Mouse (Mus musculus) forebrain, embryonic 15.5 days (tissue): ENCODE measurements at regions not wholly inside any gene's neighbourhood (a gene's known extent, or its start where the extent isn't known, plus 50 kb on each side); places are given as distances from the start of the nearest gene placed in this dataset.

Source experiments
- ATAC-seq: fragments of 200-750 bp; cut with Nextera tagmentation; replicated peaks from 2 replicates; pipeline ENCODE4 v1.8.0; 2017; ENCODE audit warnings: mild to moderate bottlenecking, moderate TSS enrichment, moderate library complexity
- H3K27ac ChIP-seq: fragments of 300-500 bp; sonication (generic); replicated peaks from 2 replicates; pipeline ENCODE4 v1.5.1; 2015; ENCODE audit warnings: mild to moderate bottlenecking, inconsistent platforms
- H3K27me3 ChIP-seq: fragments of 300-500 bp; sonication (generic); 2 replicates; pipeline ENCODE4 v1.6.1; 2015; ENCODE audit warnings: inconsistent platforms
- H3K36me3 ChIP-seq: fragments of 300-500 bp; sonication (generic); 2 replicates; pipeline ENCODE4 v1.6.1; 2015; ENCODE audit warnings: mild to moderate bottlenecking, inconsistent platforms
- H3K4me1 ChIP-seq: fragments of 300-500 bp; sonication (generic); 2 replicates; pipeline ENCODE4 v1.6.1; 2015; ENCODE audit warnings: inconsistent platforms
- H3K4me2 ChIP-seq: fragments of 300-500 bp; sonication (generic); replicated peaks from 2 replicates; pipeline ENCODE4 v1.6.1; 2015; ENCODE audit warnings: mild to moderate bottlenecking, inconsistent platforms
- H3K4me3 ChIP-seq: fragments of 300-500 bp; sonication (generic); 2 replicates; pipeline ENCODE4 v1.5.1; 2015; ENCODE audit warnings: mild to moderate bottlenecking, inconsistent platforms
- H3K9ac ChIP-seq: fragments of 300-500 bp; sonication (generic); replicated peaks from 2 replicates; pipeline ENCODE4 v1.6.1; 2015; ENCODE audit warnings: mild to moderate bottlenecking, inconsistent platforms
- H3K9me3 ChIP-seq: fragments of 300-500 bp; sonication (generic); 2 replicates; pipeline ENCODE4 v1.6.1; 2016; ENCODE audit warnings: inconsistent platforms
- WGBS: fragments of 180-500 bp; shearing (Covaris S2); methylation state at CpG from one replicate; pipeline ENCODE4 v1.1.7; 2015; ENCODE audit warnings: mixed read lengths; 5-methylcytosine and 5-hydroxymethylcytosine counted together

GRCm38 (mm10) chr2:128521701-128522443 is 69.1 kb upstream of the Spdye4c start:
- Histone ChIP-seq H3K36me3 (no peaks in the 10 kb centered on the region), H3K4me1 (no peaks in the 10 kb centered on the region), H3K9me3 (no peaks in the 10 kb centered on the region), H3K9ac (no peak overlapping the region), H3K4me3 (no peak overlapping the region), H3K4me2 (no peak overlapping the region), H3K27me3 (no peaks in the 10 kb centered on the region), H3K27ac (no peak overlapping the region)
- 77% methylated on average over 4 of the region's 4 CpGs for WGBS
- ATAC-seq, result no peak

DNA sequence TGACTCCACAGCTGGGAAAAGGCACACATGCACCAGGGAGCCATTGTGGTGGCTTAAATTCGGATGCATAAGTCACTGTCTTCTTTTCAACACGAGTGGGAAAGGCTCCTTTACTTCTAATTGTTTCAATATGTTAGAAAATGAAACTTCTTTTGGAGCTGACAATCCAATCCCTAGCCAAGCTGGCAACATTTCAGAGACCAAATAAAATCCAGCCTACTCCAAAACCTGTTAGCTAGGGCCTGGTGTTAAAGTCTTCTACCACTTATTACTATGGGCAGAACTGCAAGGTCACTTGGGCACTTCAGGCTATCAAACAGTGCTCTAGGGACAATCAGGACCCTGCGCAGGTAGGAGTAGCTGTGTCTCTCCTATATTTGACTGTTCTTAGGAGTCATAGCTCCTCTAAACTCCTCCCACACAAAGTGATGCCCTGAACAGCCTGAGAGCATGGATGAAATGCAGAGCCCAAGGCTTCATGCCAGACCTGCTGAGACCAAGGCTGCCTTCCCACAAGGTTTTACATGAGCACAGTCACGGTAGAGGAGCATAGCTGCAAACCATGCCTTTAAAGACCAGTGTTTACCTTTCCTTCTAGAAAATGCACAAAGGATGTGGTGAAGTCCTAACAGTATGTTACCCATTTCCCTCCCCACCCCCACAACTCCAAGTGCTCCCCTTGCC is 67.4 kb upstream of the Spdye4c start:
- Histone ChIP-seq H3K4me3 (no peak overlapping the region), H3K27me3 (no peaks in the 10 kb centered on the region), H3K4me2 (no peak overlapping the region), H3K36me3 (no peaks in the 10 kb centered on the region), H3K4me1 (no peaks in the 10 kb centered on the region), H3K9ac (no peak overlapping the region), H3K27ac (no peak overlapping the region), H3K9me3 (no peaks in the 10 kb centered on the region)
- WGBS, result 71% methylated on average over 4 of the region's 4 CpGs
- no peak for ATAC-seq

- WGBS, result 87% methylated on average over 2 of the region's 2 CpGs
- H3K4me3 ChIP-seq, result no peak overlapping the region
- H3K9ac ChIP-seq, result no peak overlapping the region
- no peaks in the 10 kb centered on the region for H3K9me3 ChIP-seq
- ATAC-seq, result no peak
- H3K27ac ChIP-seq, result no peak overlapping the region
- no peaks in the 10 kb centered on the region for H3K27me3 ChIP-seq
- no peaks in the 10 kb centered on the region for H3K36me3 ChIP-seq
- no peak overlapping the region for H3K4me2 ChIP-seq
- H3K4me1 ChIP-seq, result no peaks in the 10 kb centered on the region
Measured at GRCm38 (mm10) chr2:128526100-128526499, 64.9 kb upstream of the Spdye4c start.

DNA sequence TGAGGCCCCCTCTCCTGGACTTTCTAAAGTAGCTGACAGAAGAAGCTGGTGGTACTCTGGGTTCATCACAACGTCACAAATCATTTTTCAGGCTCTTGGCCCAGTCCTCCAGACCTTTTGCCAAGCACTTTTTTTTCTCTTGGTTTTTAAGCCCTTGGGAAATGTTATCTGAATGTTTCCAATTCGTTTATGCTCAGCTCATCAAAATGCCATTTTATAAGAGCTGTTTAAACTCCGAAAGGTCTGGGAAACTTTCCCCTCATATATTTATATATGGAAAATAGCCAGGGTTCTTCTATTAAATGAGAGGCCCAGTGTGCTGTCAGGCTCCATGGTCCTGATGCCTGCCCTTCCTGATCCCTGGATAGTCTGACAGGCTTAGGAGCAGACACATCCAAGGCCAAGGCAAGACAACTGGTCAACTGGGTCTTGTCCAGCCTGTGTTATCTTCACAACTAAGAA is 64.1 kb upstream of the Spdye4c start:
- H3K27me3 ChIP-seq, result no peaks in the 10 kb centered on the region
- no peak overlapping the region for H3K9ac ChIP-seq
- no peak overlapping the region for H3K4me3 ChIP-seq
- no peaks in the 10 kb centered on the region for H3K4me1 ChIP-seq
- WGBS, result 65% methylated on average over 3 of the region's 3 CpGs
- H3K27ac ChIP-seq, result no peak overlapping the region
- ATAC-seq, result no peak
- no peaks in the 10 kb centered on the region for H3K36me3 ChIP-seq
- no peak overlapping the region for H3K4me2 ChIP-seq
- no peaks in the 10 kb centered on the region for H3K9me3 ChIP-seq

DNA sequence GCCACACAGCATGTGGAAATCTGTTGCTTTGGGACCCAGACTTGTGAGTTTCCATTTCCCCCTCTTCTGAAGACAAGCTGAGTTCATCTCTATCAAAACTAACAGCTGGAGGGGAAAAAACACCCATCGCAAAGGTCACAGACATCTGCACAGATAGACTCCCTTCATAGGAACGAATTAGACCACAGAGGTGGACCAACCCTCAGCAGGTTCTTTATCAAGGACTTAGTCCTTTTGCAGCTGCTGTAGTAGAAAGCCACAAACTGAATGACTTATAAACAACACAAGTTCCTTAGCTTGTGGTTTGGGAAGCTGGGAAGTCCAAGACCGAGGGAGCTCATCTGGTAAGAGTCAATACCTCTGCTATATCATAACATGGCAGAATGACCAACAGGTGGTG is 54.7 kb upstream of the Spdye4c start:
- ATAC-seq, result no peak
- Histone ChIP-seq H3K4me1 (no peaks in the 10 kb centered on the region), H3K27me3 (no peaks in the 10 kb centered on the region), H3K4me3 (no peak overlapping the region), H3K27ac (no peak overlapping the region), H3K9me3 (no peaks in the 10 kb centered on the region), H3K9ac (no peak overlapping the region), H3K36me3 (no peaks in the 10 kb centered on the region), H3K4me2 (no peak overlapping the region)
- WGBS, result 89% methylated on average over 3 of the region's 3 CpGs

DNA sequence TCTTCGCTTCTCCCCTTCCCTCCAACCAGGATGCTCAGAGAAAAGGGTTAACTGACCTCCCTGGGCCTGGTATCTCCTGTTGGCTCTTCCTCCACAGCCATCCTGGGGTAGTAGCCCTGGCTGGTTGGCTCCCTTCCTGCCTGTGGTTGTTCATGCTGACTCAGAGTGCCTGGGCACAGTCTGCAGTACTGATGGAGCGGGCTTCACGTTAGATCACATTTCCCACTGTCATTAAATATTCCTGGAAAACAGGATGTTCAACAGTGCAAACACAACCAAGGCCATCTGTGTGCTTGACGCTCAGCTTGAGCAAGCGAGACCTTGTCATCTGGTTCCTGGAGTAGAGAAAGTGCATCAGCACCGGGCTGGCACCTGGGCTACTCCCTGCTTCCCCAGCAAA is 53.6 kb upstream of the Spdye4c start:
- H3K27ac ChIP-seq, result no peak overlapping the region
- no peak for ATAC-seq
- no peak overlapping the region for H3K9ac ChIP-seq
- H3K4me3 ChIP-seq, result no peak overlapping the region
- no peaks in the 10 kb centered on the region for H3K4me1 ChIP-seq
- no peaks in the 10 kb centered on the region for H3K27me3 ChIP-seq
- no peak overlapping the region for H3K4me2 ChIP-seq
- H3K9me3 ChIP-seq, result no peaks in the 10 kb centered on the region
- 78% methylated on average over 6 of the region's 6 CpGs for WGBS
- H3K36me3 ChIP-seq, result no peaks in the 10 kb centered on the region

GRCm38 (mm10) chr2:128538736-128539135 is 52.3 kb upstream of the Spdye4c start:
- Histone ChIP-seq H3K9ac (no peak overlapping the region), H3K27ac (no peak overlapping the region), H3K4me1 (no peaks in the 10 kb centered on the region), H3K4me3 (no peak overlapping the region), H3K4me2 (no peak overlapping the region), H3K9me3 (no peaks in the 10 kb centered on the region), H3K27me3 (no peaks in the 10 kb centered on the region), H3K36me3 (no peaks in the 10 kb centered on the region)
- no peak for ATAC-seq
- WGBS, result 94% methylated on average over 8 of the region's 8 CpGs
